Mouse (Mus musculus) brain, embryonic 14.5 days (tissue): ENCODE data around the gene Ercc6.

Experiments used
- CTCF ChIP-seq: fragments of 200-500 bp; IDR thresholded peaks from 2 replicates; pipeline ENCODE4 v1.5.1; 2012; ENCODE audit warnings: inconsistent platforms, mild to moderate bottlenecking, moderate library complexity, borderline replicate concordance; ENCODE audit not compliant: insufficient read depth, insufficient read length; ENCODE audit errors: extremely low read depth
- POLR2A ChIP-seq: fragments of 200-500 bp; IDR thresholded peaks from 2 replicates; pipeline ENCODE4 v1.6.1; 2012; ENCODE audit warnings: mild to moderate bottlenecking, inconsistent platforms, borderline replicate concordance; ENCODE audit not compliant: poor library complexity, insufficient read depth, insufficient read length, severe bottlenecking; ENCODE audit errors: extremely low read depth

- TF ChIP-seq POLR2A (no peak), CTCF (no peak)
These were observed 41.7 kb downstream of the Ercc6 start for GRCm38 (mm10) chr14:32554860-32555526.
